Mouse (Mus musculus) ES-E14 (cell line): ENCODE results near the gene Ap3b1. TPM values are rescaled to one million over a fixed set of nuclear protein-coding genes. Genes with fewer than 3 reads are reported as not detected.

Experiments
- DNase-seq: peaks from one replicate; pipeline ENCODE4 v3.0.0-alpha.2; 2013; ENCODE audit warnings: low read depth, low spot score
- H3K27ac ChIP-seq: 2 replicates; pipeline ENCODE4 v1.5.1; 2012; ENCODE audit warnings: low read depth, mild to moderate bottlenecking, low read length, moderate library complexity, mixed read lengths; ENCODE audit not compliant: poor library complexity, insufficient read depth, severe bottlenecking
- H3K36me3 ChIP-seq: 2 replicates; pipeline ENCODE4 v1.6.1; 2012; ENCODE audit warnings: mild to moderate bottlenecking, low read length, moderate library complexity, mixed read lengths; ENCODE audit not compliant: control insufficient read depth, poor library complexity, insufficient read depth, severe bottlenecking
- H3K4me1 ChIP-seq, 2 experiments: fragments of 150-350 bp in 1 of 2; sonication (generic) in 1 of 2; 2 replicates each; pipeline ENCODE4 v1.6.1; 2012; ENCODE audit warnings: low read length in 2 of 2, mild to moderate bottlenecking in 1 of 2, mixed read lengths in 1 of 2; ENCODE audit not compliant: control insufficient read depth in 2 of 2, insufficient read depth in 2 of 2, poor library complexity in 1 of 2
- H3K4me3 ChIP-seq, 2 experiments: fragments of 150-350 bp in 1 of 2; sonication (generic) in 1 of 2; 2 replicates each; pipeline ENCODE4 v1.5.1; 2012; ENCODE audit warnings: low read length in 2 of 2, low read depth in 1 of 2, mild to moderate bottlenecking in 1 of 2, mixed read lengths in 1 of 2; ENCODE audit not compliant: insufficient read depth in 1 of 2, poor library complexity in 1 of 2, severe bottlenecking in 1 of 2
- H3K9ac ChIP-seq: 2 replicates; pipeline ENCODE4 v1.6.1; 2012; ENCODE audit warnings: low read depth, mild to moderate bottlenecking, low read length, mixed read lengths; ENCODE audit not compliant: poor library complexity, insufficient read depth, severe bottlenecking
- H3K9me3 ChIP-seq: fragments of 150-350 bp; sonication (generic); 2 replicates; pipeline ENCODE4 v1.6.1; 2012; ENCODE audit warnings: low read depth, mild to moderate bottlenecking, low read length; ENCODE audit not compliant: control insufficient read depth, insufficient read depth
- CHD2 ChIP-seq: IDR thresholded peaks from 2 replicates; pipeline ENCODE4 v1.6.1; 2014; ENCODE audit warnings: mild to moderate bottlenecking, low read depth, low read length, inconsistent platforms
- HCFC1 ChIP-seq: IDR thresholded peaks from 2 replicates; pipeline ENCODE4 v1.6.1; 2012; ENCODE audit warnings: low read length, inconsistent platforms, borderline replicate concordance; ENCODE audit not compliant: insufficient read depth
- MAFK ChIP-seq: IDR thresholded peaks from 2 replicates; pipeline ENCODE4 v1.6.1; 2014; ENCODE audit warnings: mild to moderate bottlenecking, low read depth, low read length, inconsistent platforms; ENCODE audit not compliant: insufficient read depth
- ZC3H11A ChIP-seq: IDR thresholded peaks from 2 replicates; pipeline ENCODE4 v1.6.1; 2012; ENCODE audit warnings: low read depth, mild to moderate bottlenecking, inconsistent platforms, low read length, borderline replicate concordance
- ZNF384 ChIP-seq: IDR thresholded peaks from 2 replicates; pipeline ENCODE4 v1.6.1; 2012; ENCODE audit warnings: low read depth, low read length, inconsistent platforms
- in situ Hi-C, 2 experiments: fragments of 600-800 bp; cut with MboI; formaldehyde crosslinking; loops; one replicate each; pipeline ENCODE4 v1.15.1; 2025; ENCODE audit warnings: low sequenced_read_pairs in 2 of 2, inconsistent platforms in 1 of 2; ENCODE audit not compliant: unreplicated experiment in 2 of 2
- total RNA-seq: library from RNA; depleted of rRNA; stranded (reverse); fragments of 300-350 nt; gene quantifications from 2 replicates; pipeline ENCODE4 v1.2.3, GENCODE M21; 2012

Ap3b1 gene
- total RNA-seq, 1 experiment, result 33.2 TPM

GRCm38 (mm10) chr13:94563836-94564235 lies 205.1 kb downstream of the Ap3b1 start:
- no peaks in the 10 kb centered on the region for H3K9me3 ChIP-seq
- no peak overlapping the region for H3K27ac ChIP-seq
- TF ChIP-seq MAFK (no peak), CHD2 (no peak), HCFC1 (no peak), ZC3H11A (no peak), ZNF384 (no peak)
- H3K4me1 ChIP-seq, result no peaks in the 10 kb centered on the region
- H3K36me3 ChIP-seq, result peaks cover 3% of the 10 kb centered on the region; the same call in 1 of the 2 replicates
- no peak overlapping the region for H3K4me3 ChIP-seq
- in situ Hi-C loops, result no loop called here
- H3K9ac ChIP-seq, result no peak overlapping the region
- DNase-seq, result no peak

GRCm38 (mm10) chr13:94564351-94564994 lies 205.7 kb downstream of the Ap3b1 start:
- no peak overlapping the region for H3K27ac ChIP-seq
- DNase-seq, result no peak
- no peak overlapping the region for H3K9ac ChIP-seq
- TF ChIP-seq ZC3H11A, result no peak
- H3K9me3 ChIP-seq, result no peaks in the 10 kb centered on the region
- in situ Hi-C loops, result no loop called here
- H3K4me3 ChIP-seq, result no peak overlapping the region
- H3K4me1 ChIP-seq, result no peaks in the 10 kb centered on the region
- H3K36me3 ChIP-seq, result peaks cover 3% of the 10 kb centered on the region; the same call in 1 of the 2 replicates

- Histone ChIP-seq H3K27ac (no peak overlapping the region), H3K9me3 (no peaks in the 10 kb centered on the region), H3K4me1 (no peaks in the 10 kb centered on the region), H3K36me3 (peaks cover 3% of the 10 kb centered on the region; the same call in 1 of the 2 replicates), H3K9ac (no peak overlapping the region), H3K4me3 (no peak overlapping the region)
- no peak for TF ChIP-seq ZC3H11A
- in situ Hi-C loops, result no loop called here
- DNase-seq, result no peak
Measured at GRCm38 (mm10) chr13:94565176-94565575, 206.4 kb downstream of the Ap3b1 start.

- H3K9ac ChIP-seq, result no peak overlapping the region
- TF ChIP-seq ZNF384, result no peak
- TF ChIP-seq HCFC1, result no peak
- no peak for TF ChIP-seq CHD2
- no peak for TF ChIP-seq MAFK
- TF ChIP-seq ZC3H11A, result no peak
- H3K4me3 ChIP-seq, result no peak overlapping the region
- in situ Hi-C loops, result no loop called here
- H3K9me3 ChIP-seq, result no peaks in the 10 kb centered on the region
- H3K36me3 ChIP-seq, result peaks cover 3% of the 10 kb centered on the region; the same call in 1 of the 2 replicates
- H3K4me1 ChIP-seq, result no peaks in the 10 kb centered on the region
- no peak for DNase-seq
- H3K27ac ChIP-seq, result no peak overlapping the region
Measured at GRCm38 (mm10) chr13:94565616-94566015, 206.9 kb downstream of the Ap3b1 start.

- in situ Hi-C loops, result no loop called here
- H3K4me3 ChIP-seq, result no peak overlapping the region
- no peak overlapping the region for H3K27ac ChIP-seq
- no peak overlapping the region for H3K9ac ChIP-seq
- no peak for DNase-seq
- H3K36me3 ChIP-seq, result peaks cover 2% of the 10 kb centered on the region; the same call in 1 of the 2 replicates
- H3K4me1 ChIP-seq, result no peaks in the 10 kb centered on the region
- TF ChIP-seq MAFK (no peak), ZC3H11A (no peak)
- no peaks in the 10 kb centered on the region for H3K9me3 ChIP-seq
Measured at GRCm38 (mm10) chr13:94567739-94568138, 209.0 kb downstream of the Ap3b1 start.
